Mouse (Mus musculus) B cell, adult 2 months (primary cell): Measurements from ENCODE around the gene Cpeb1.
A peak's percentile ranks its signal among the peaks of the same experiment; 100 is the strongest.

Experiments
- DNase-seq, 2 experiments: peaks; one replicate each; pipeline ENCODE4 v3.0.0; 2022

The Cpeb1 gene

DNA sequence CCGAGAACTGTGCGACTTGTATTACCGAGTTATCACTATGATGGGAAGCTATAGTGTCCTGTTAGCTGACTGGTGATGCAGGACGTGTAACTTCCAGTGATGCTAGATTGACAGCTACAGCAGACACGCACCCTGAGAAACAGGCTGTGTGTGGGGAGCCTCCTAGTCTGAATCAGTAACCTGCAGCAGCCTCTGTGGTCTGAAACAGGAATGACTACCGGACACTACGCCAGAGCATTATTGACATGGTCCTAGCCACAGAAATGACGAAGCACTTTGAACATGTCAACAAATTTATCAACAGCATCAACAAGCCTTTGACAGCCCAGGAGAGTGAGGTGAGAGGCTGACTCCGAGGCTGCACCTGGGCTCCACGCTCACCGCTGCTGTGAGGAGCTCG, 129.2 kb downstream of the Cpeb1 start:
- DNase-seq, result no peak

DNA sequence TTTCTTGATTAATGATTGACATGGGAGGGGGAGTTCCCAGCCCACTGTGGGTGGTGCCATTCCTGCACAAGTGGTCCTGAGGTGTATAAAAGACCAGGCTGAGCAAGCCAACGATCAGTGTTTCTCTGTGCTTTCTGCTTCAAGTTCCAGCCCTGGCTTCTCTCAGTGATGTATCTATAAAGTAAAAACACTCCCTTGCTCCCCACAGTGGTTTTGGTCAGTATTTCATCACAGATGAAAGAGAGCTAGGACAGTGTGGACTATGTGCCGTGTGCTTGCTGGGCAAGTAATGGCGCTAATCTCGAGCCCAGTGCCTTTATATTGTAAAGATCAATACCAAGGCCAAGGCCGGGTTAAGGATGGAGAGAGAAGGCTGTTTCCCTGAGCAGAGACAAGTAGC, 133.5 kb downstream of the Cpeb1 start:
- DNase-seq, result no peak

DNA sequence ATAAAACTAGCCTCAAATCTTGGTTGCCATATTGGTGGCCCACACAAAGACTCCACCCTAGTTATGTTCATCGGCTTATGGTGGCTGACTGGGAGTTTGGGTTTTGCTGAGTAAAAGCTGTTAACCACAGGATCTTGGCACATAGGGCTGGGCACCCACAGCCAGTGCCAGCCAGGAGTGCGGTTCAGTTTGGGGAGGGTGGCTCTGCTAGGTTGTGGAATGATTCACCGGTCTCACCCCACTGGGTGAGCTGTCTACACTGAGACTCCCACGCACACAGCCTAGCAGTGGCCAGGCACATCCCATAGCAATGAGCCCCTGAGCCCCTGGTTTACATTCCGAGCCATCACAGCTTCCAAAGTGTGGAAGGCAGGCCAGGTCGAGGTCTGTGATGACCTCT, 135.5 kb downstream of the Cpeb1 start:
- DNase-seq, result no peak

DNA sequence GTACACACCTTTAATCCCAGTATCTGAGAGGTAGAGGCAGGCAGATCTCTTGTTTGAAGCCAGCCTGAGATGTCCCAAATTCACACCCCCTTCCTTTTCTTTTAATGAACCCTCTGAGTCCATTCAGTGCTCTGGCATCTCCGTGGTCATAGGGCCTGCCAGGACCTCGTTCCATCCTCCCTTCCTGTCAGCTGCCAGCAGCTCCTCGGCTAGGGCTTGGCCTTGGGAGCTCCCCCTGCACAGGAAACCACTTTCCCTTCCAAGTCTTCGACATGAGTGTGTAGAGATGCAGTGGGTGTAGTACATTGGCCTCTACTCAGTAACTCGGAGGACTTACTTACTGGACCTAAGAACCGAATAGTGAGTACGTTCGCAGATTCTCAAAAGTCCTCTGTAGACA, 139.7 kb downstream of the Cpeb1 start:
- DNase-seq, result no peak

DNA sequence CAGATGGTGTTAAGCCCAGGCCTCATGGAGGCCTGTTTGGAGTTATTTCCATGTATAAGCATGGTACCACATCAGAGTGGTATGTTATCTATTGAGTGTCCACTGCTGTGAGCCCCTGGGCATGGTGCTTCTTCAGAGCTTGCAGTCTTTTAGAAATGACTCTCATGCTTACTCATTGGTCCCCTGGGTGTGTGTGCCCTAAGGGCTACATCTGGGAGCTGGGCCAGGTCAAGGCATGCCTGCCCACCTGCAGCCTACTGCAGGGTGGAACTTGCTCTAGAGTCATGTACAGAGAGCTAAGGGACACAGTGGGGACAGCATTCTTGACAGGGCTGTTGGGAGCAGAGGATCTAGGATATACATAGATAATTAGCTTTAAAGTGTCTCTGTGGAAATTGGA, 143.7 kb downstream of the Cpeb1 start:
- no peak for DNase-seq

DNA sequence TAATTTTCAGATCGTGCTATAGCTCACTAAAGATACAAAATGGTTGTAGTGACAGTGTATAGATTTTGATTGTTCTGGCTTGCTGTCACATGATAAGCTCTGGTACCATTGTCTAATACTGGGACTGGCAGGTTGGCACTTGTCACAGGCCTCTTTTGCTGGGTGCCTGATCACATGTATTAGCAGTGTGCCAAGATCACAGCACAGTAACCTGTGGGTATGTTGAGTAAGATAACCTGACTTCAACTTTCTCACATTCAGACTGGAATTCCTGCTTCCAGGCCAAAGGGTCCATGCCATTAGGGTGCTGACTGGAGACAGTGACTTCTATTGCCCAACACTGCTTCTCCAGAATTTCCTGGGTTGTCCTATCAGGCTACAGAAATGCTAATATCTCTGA, 144.1 kb downstream of the Cpeb1 start:
- no peak for DNase-seq

DNA sequence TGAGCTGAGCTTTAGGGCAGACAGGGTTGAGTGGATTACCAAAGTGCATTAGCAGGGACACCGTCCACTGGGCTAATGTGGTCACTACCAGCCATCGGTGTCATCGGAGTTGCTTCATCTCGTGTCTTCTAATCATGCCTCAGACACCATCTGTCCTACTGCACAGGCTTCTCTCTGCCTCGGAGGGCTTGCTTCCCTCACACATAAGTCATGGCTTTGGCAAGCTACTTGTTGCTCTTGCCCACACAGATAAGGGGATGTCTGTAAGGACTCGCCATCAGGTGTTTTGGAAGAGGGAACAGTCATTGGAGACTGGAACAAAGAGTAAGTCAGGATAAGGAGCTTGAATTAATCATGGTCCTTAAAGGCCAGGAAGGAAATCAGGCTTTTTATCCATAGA, 146.0 kb downstream of the Cpeb1 start:
- no peak for DNase-seq

DNA sequence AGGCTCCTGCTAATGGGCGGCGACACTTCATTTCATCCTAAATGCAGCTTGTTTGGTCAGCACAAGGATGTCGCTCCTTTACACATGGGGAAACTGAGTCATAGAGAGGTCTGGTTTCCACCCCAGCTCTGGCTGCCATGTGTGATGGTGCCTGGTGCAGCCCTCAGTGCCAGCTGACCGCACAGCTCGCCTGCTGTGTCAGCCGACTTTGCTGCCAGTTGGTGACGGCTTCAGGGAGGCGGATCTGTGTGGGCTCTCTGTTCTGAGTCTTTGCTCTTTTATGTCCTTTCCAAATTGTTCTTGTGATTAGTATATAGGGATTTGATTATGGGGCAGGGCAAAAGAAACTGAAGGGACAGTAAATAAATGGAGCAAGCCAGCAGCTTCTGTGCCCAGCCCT, 147.5 kb downstream of the Cpeb1 start:
- DNase-seq, result no peak

DNA sequence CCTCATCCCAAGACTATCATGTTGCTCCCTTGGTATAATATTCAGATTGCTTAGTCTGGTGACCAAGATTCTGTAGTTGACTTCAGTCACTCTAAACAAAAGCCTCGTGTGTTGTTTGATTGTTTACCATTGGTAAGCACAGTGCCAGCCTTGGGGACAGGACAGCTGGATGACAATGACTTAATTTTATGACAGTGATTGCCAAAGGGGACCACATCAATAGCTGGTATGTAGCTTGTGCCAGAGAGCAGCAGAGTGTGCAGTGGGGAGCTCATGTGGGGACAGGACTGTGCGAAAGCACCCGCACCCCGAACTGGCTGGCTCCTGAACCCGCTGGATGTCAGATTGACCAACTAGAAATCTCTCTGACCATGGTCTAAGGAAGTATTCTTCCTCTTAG, 150.6 kb downstream of the Cpeb1 start:
- DNase-seq, result no peak

DNA sequence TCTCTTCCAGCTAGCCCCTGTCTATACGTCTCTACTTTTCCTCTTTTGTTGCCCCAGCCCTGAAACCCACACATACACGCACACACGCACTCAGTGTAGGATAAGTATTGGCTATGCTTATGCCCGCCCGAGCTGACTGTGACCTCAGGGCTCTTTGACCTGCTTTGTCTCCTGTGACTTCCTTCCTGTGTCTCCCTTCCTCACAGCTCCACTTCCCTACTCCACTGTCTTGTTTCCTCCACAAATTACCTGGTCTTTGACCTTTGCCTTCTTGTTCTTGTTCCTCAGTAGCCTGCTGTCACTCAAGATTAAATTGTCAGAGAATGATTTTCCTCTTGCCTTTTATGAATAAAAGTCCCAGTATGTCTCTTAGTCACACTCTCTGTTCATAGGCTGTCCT, 151.2 kb downstream of the Cpeb1 start:
- no peak for DNase-seq

DNA sequence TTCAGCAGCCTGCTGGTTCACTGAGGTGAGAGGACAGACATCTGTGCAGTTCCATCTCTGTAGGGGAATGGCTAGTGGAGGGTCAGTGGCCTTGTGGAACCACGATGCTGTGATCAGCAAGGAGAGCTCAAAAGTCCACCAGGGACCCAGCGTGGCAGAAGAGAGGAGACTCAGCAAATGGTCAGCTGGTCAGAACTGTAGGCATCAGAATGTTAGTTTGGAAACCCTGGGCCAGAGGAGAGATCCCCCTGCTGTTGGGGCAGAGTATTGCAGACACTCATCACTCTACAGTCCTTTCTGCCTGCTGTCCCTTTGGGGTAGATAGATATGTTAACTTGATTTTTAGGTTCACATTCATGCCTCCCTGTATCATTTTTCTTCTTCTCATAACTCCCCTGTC, 151.6 kb downstream of the Cpeb1 start:
- DNase-seq, result peak; percentile 56 to 60

DNA sequence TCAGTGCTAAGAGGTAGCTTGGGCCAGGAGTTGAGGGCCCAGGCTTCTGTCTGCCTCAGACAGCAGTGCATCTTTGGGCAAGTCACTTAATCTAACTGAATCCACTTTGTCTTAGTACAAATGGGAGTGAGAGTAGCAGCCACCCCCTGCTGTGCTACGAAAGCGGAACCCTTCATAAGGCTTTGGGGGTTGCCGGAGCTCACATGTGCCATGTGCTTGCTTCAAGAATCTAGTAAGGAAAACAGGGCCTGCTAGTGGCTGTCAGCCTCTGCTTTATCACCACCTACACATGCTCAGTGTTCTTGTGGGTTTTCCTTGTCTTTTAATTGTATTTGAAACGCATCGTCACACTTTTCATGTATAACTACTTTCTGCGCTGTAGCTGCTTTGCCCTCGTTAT, 153.9 kb downstream of the Cpeb1 start:
- no peak for DNase-seq

DNA sequence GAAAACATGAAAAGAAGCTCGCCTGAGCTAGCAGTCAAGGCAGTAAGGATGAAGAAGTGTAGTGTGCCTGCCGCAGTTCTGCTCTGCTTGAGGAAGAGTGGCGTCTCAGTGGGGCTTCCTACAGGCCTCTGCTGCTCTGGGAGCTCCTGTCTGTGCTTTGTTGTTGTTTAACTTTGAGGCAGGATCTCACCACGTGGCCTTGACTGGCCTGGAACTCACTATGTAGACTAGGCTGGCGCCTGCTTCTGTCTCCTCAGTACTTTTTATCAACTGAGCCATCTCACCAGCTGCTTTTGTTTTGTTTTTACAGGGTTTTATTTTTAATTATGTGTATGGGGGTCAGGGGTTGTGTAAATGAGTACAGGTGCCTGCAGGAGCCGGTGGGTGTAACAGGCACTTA, 157.1 kb downstream of the Cpeb1 start:
- DNase-seq, result no peak
